Mouse (Mus musculus) intestine, postnatal 0 days (tissue): Measurements from ENCODE around the gene Piezo1. TPM values are rescaled to one million over a fixed set of nuclear protein-coding genes. Genes with fewer than 3 reads are reported as not detected.

Experiments
- ATAC-seq: fragments of 200-750 bp; cut with Nextera tagmentation; 2 replicates; pipeline ENCODE4 v1.8.0; 2017; ENCODE audit warnings: mild to moderate bottlenecking, moderate TSS enrichment, moderate library complexity
- H3K27ac ChIP-seq: fragments of 300-500 bp; sonication (generic); 2 replicates; pipeline ENCODE4 v1.5.1; 2014; ENCODE audit warnings: mild to moderate bottlenecking, low read depth, low read length, moderate library complexity
- H3K27me3 ChIP-seq: fragments of 300-500 bp; sonication (generic); replicated peaks from 2 replicates; pipeline ENCODE4 v1.6.1; 2014; ENCODE audit warnings: low read length, mixed read lengths; ENCODE audit not compliant: control insufficient read depth, insufficient read depth
- H3K36me3 ChIP-seq: fragments of 300-500 bp; sonication (generic); 2 replicates; pipeline ENCODE4 v1.6.1; 2014; ENCODE audit warnings: mild to moderate bottlenecking, moderate library complexity; ENCODE audit not compliant: control insufficient read depth, insufficient read depth
- H3K4me1 ChIP-seq: fragments of 300-500 bp; sonication (generic); replicated peaks from 2 replicates; pipeline ENCODE4 v1.6.1; 2014; ENCODE audit warnings: antibody characterized with exemption, low read length, mixed read lengths; ENCODE audit not compliant: control insufficient read depth, insufficient read depth
- H3K4me2 ChIP-seq: fragments of 300-500 bp; sonication (generic); replicated peaks from 2 replicates; pipeline ENCODE4 v1.6.1; 2014; ENCODE audit warnings: low read depth, mild to moderate bottlenecking, moderate library complexity
- H3K4me3 ChIP-seq: fragments of 300-500 bp; sonication (generic); 2 replicates; pipeline ENCODE4 v1.5.1; 2014; ENCODE audit warnings: low read depth, low read length
- H3K9ac ChIP-seq: fragments of 300-500 bp; sonication (generic); 2 replicates; pipeline ENCODE4 v1.6.1; 2014; ENCODE audit warnings: mild to moderate bottlenecking, low read depth, low read length
- H3K9me3 ChIP-seq: fragments of 300-500 bp; sonication (generic); 2 replicates; pipeline ENCODE4 v1.6.1; 2016; ENCODE audit warnings: mixed run types; ENCODE audit not compliant: control insufficient read depth
- CTCF ChIP-seq: sonication (generic); IDR thresholded peaks from 2 replicates; pipeline ENCODE4 v1.5.1; 2016; ENCODE audit warnings: low read depth, mild to moderate bottlenecking, control low read depth, antibody characterized with exemption, moderate library complexity
- WGBS: fragments of 180-500 bp; shearing (Covaris S2); extraction: QIAGEN DNeasy Blood & Tissue Kit; methylation state at CpG from one replicate; pipeline ENCODE4 v1.1.7; 2014; 5-methylcytosine and 5-hydroxymethylcytosine counted together
- polyA plus RNA-seq: library from polyadenylated mRNA; unstranded; fragments of >200 nt; fragmentation: Nextera tagmentation; extraction: Ambion mirVana; gene quantifications from 2 replicates; pipeline ENCODE4 v1.2.1, GENCODE M21; 2015

Piezo1 gene
- polyA plus RNA-seq, 1 experiment from 2014 or later = 4.4 TPM

GRCm38 (mm10) chr8:122442781-122443180 lies 108.3 kb downstream of the Piezo1 start:
- TF ChIP-seq CTCF = no peak
- Histone ChIP-seq H3K4me1 (peaks cover 3% of the 10 kb centered on the region; the same call in 1 of the 2 replicates), H3K27me3 (no peaks in the 10 kb centered on the region), H3K36me3 (peaks cover 17% of the 10 kb centered on the region), H3K4me3 (peak overlapping the region; percentile 58), H3K27ac (peak overlapping the region; percentile 47), H3K9ac (peak overlapping the region; percentile 54), H3K9me3 (no peaks in the 10 kb centered on the region), H3K4me2 (peak overlapping the region; percentile 99)
- ATAC-seq = no peak; the same call in 1 of the 2 replicates
- WGBS = under 1% methylated on average over 12 of the region's 12 CpGs

- ATAC-seq = no peak
These were observed 108.8 kb downstream of the Piezo1 start for GRCm38 (mm10) chr8:122442356-122442755.

GRCm38 (mm10) chr8:122441326-122441725 lies 109.8 kb downstream of the Piezo1 start:
- Histone ChIP-seq H3K4me1 (peaks cover 3% of the 10 kb centered on the region; the same call in 1 of the 2 replicates), H3K9me3 (no peaks in the 10 kb centered on the region), H3K4me2 (no peak overlapping the region), H3K27me3 (no peaks in the 10 kb centered on the region), H3K36me3 (peaks cover 28% of the 10 kb centered on the region), H3K9ac (no peak overlapping the region), H3K4me3 (no peak overlapping the region), H3K27ac (no peak overlapping the region)
- whole genome bisulfite sequencing = 84% methylated on average over 1 of the region's 1 CpGs
- no peak for ATAC-seq
- no peak for TF ChIP-seq CTCF

More at GRCm38 (mm10) chr8:122442356-122442755, 108.8 kb downstream of the Piezo1 start:
- H3K4me3 ChIP-seq = peak overlapping the region; percentile 58
- H3K9me3 ChIP-seq = no peaks in the 10 kb centered on the region
- H3K9ac ChIP-seq = peak overlapping the region; percentile 54
- peaks cover 19% of the 10 kb centered on the region for H3K36me3 ChIP-seq
- no peak for TF ChIP-seq CTCF
- H3K27me3 ChIP-seq = no peaks in the 10 kb centered on the region
- peaks cover 3% of the 10 kb centered on the region; the same call in 1 of the 2 replicates for H3K4me1 ChIP-seq
- 17% methylated on average over 7 of the region's 7 CpGs for WGBS
- no peak overlapping the region; the same call in 1 of the 2 replicates for H3K27ac ChIP-seq
- H3K4me2 ChIP-seq = peak overlapping the region; percentile 99

GRCm38 (mm10) chr8:122439336-122439735 lies 111.8 kb downstream of the Piezo1 start:
- Histone ChIP-seq H3K36me3 (peaks cover 34% of the 10 kb centered on the region), H3K4me2 (no peak overlapping the region), H3K27me3 (no peaks in the 10 kb centered on the region), H3K9ac (no peak overlapping the region), H3K4me1 (no peaks in the 10 kb centered on the region), H3K9me3 (no peaks in the 10 kb centered on the region), H3K27ac (no peak overlapping the region), H3K4me3 (no peak overlapping the region)
- ATAC-seq = no peak
- WGBS = 95% methylated on average over 16 of the region's 16 CpGs
- no peak for TF ChIP-seq CTCF

- Histone ChIP-seq H3K4me3 (no peak overlapping the region), H3K27ac (no peak overlapping the region), H3K4me1 (no peaks in the 10 kb centered on the region; the same call in 1 of the 2 replicates), H3K36me3 (peaks cover 34% of the 10 kb centered on the region), H3K9me3 (no peaks in the 10 kb centered on the region), H3K9ac (peak overlapping the region; percentile 23; the same call in 1 of the 2 replicates), H3K4me2 (no peak overlapping the region), H3K27me3 (no peaks in the 10 kb centered on the region)
- no peak for TF ChIP-seq CTCF
- 84% methylated on average over 13 of the region's 13 CpGs for WGBS
- no peak for ATAC-seq
These were observed 113.3 kb downstream of the Piezo1 start for GRCm38 (mm10) chr8:122437708-122438331.

- H3K36me3 ChIP-seq = peaks cover 34% of the 10 kb centered on the region
- H3K9ac ChIP-seq = no peak overlapping the region
- ATAC-seq = no peak
- WGBS = 83% methylated on average over 20 of the region's 20 CpGs
- no peak for TF ChIP-seq CTCF
- no peaks in the 10 kb centered on the region for H3K27me3 ChIP-seq
- H3K4me2 ChIP-seq = no peak overlapping the region
- H3K27ac ChIP-seq = no peak overlapping the region
- peaks cover 3% of the 10 kb centered on the region; the same call in 1 of the 2 replicates for H3K4me1 ChIP-seq
- no peak overlapping the region for H3K4me3 ChIP-seq
- no peaks in the 10 kb centered on the region for H3K9me3 ChIP-seq
These were observed 114.5 kb downstream of the Piezo1 start for GRCm38 (mm10) chr8:122436586-122437125.
